Mouse (Mus musculus): ENCODE measurements around the gene C1qbp.

The C1qbp gene

GRCm38 (mm10) chr11:70982557-70983228 is at the start of gene C1qbp:
C1qbp (minus strand) TSS chr11:70983026.
- in situ Hi-C loops (cut with MboI; ENCODE audit: low sequenced_read_pairs), result no loop called here

DNA sequence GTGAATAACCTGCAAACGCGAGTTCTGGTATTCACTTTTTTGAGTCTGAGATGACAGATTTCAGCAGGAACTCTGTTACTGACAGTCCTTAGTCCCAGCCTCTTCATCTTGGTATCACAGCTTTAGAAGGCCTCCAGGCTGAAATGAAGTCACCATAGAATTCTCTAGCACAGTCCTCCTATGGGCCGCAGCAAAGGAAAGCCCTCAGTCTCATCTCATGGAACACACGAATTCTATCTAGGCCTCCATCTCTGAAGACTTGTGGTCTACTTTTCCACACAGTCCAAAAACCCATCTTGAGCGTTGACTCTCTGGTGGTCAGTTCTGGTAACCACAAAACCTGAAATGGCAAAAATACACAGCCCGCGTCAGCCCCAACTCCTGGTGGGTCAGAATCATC is 49.2 kb upstream of the C1qbp start:
- in situ Hi-C loops (cut with MboI; ENCODE audit: low sequenced_read_pairs), result no loop called here

DNA sequence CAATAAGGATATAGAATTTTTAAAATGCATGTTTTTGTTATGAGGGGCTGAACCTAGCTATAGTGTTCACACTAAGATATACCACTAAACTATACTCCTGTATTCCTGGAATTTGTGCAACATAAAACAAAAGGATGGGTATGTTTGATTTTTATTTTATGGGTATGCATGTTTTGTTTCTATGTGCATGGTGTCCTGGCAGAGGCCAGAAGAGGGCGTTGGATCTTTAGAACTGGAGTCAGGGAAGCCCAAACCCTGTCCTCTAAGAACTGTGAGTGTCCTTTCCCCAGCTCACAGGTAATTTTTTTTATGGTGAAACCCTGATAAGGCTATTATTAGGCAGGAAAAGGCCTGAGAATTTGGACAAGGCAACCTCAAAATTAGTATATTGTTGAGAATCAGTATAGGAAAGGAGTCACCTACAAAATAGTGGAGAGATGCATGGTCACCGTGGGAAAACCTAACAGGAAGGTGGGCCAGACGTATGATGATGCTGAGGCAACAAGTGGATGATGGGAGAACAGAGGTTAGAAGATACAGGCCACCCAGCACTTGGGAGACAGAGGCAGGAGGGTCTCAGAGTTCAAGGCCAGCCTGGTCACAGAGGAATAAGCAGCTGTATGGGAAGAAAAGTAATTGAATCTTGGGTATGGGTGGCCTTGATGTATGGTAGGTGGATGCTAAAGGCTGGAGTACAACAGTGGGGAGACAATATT is 46.7 kb upstream of the C1qbp start:
- in situ Hi-C loops (cut with MboI; ENCODE audit: low sequenced_read_pairs), result no loop called here

GRCm38 (mm10) chr11:71028280-71028679 is 45.5 kb upstream of the C1qbp start:
- in situ Hi-C loops (cut with MboI; ENCODE audit: low sequenced_read_pairs), result no loop called here

DNA sequence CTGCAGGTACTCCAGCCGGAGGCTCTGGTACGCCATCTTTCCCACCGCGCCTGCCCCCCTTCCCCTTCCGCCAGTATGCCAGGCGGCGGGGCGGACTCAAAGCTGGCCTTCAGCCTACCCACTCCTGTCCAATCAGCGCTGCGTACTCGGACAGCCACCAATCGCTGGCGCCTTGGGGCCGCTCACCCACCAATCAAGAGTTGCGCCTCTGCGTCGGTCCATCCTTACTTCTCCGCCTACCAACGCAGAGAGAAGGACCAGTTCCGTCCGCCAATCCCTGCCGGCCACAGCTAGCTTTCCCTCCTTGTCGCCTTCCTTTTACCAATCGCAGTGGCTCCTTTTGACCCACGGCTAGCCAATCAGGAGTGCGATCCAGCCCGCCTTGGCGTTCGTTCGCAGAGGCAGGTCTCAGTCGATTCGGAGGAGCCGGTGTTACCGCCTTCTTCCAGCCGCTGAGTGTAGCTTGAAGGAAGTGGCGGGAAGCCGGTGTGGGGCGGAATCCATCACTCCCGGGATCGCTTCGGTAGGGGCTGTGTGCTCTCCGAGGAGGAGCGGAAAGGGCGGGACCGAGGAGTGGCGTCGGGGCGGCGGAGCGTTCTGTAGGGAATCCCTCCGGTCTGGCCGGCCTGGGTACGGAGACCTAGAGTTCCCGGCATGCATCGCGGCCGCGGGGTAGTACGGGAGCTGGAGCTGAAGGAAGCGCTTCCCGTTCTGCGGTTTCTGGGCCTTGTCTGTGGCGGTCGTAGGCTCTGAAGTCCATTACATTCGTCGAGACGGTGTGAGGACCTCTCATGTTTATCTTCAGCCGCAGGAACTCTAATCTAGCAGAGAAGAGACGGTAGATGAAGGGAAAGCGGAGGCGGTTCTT is 36.6 kb upstream of the C1qbp start, which contains the start of the genes Mis12 and Derl2:
Gene Mis12, plus strand, starts transcription at position 411 of the 868 bp plus-strand sequence.
Gene Derl2, minus strand, starts transcription at position 641 of the 868 bp plus-strand sequence.
- in situ Hi-C loops (cut with MboI; ENCODE audit: low sequenced_read_pairs), result no loop called here

DNA sequence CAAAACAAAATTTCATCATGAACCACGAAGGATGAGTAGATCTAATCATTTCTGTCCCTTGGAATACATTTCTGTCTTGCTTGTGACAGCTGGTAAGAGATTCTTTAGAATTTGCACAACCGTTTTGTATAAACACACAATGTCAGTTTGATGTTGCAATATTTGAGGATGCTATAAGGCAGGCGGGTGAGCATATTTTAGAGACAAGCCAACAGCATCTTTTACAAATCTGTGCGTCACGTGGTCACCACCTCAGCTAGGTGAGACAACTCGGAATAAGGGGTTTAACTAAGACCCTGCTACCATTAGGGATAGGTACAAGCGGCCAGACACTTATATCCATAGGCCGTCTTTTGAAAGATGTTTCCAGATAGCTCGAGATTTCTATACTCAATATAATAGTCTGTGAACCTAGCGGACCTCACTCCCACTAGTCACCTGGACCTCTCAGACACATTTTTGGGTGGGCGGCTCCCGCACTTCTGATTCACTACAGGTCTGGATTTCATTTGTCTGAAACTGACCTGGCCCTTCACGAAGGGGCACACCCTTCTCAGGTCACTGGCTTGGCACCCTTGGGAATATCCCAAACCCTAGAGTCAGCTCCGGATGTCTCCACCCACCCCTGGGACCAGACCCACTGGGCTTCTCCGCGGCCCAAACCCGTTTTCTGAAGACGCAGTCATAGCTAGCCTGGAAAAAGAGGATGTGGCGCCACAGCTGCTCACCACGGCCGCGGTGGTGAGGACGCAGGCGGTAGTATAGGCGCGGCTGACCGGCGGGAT is 35.8 kb upstream of the C1qbp start:
- in situ Hi-C loops (cut with MboI; ENCODE audit: low sequenced_read_pairs), result no loop called here

DNA sequence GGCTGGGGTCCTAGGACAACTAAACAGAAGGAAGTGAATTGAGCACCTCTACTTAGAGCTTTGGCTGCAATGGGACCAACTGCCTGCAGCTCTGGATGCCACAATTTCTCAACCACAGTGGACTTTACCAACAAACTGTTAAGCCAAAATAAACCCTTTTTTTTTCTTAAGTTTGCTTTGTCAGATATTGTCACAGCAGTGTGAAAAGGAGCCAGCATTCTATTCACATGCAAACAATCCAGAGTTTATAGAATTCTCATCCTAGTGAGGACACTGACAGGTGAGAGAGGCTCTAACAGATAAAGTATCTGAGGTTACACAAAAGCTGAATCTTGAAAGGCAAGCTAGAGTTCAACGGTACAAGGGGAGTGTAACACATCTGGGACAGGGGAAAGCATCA is 34.2 kb upstream of the C1qbp start:
- in situ Hi-C loops (cut with MboI; ENCODE audit: low sequenced_read_pairs), result no loop called here

- in situ Hi-C loops (cut with MboI; ENCODE audit: low sequenced_read_pairs), result no loop called here
These were observed 29.9 kb upstream of the C1qbp start for GRCm38 (mm10) chr11:71012743-71013142.

- in situ Hi-C loops (cut with MboI; ENCODE audit: low sequenced_read_pairs), result no loop called here
These were observed 25.5 kb upstream of the C1qbp start for GRCm38 (mm10) chr11:71008321-71008720.

- in situ Hi-C loops (cut with MboI; ENCODE audit: low sequenced_read_pairs), result no loop called here
These were observed 25.0 kb upstream of the C1qbp start for GRCm38 (mm10) chr11:71007831-71008230.

DNA sequence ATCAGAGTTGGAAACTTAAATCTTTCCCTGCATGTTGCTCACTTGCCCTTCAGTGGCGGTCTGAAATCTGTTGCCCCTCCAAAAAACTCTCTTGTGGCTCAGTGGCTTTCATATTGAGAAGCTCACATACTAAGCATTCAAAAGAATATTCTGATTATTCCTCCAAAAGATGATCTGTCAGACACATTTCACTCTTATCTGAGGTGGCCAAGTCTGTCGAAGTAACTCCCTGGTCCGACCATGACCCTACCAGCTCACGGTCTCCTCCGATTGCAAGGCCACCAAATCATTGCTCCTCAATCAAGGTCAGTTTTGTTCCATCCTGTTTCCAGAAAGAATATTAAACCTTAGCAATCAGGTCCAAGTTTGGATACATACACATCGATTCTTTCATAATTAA is 24.2 kb upstream of the C1qbp start:
- in situ Hi-C loops (cut with MboI; ENCODE audit: low sequenced_read_pairs), result no loop called here

DNA sequence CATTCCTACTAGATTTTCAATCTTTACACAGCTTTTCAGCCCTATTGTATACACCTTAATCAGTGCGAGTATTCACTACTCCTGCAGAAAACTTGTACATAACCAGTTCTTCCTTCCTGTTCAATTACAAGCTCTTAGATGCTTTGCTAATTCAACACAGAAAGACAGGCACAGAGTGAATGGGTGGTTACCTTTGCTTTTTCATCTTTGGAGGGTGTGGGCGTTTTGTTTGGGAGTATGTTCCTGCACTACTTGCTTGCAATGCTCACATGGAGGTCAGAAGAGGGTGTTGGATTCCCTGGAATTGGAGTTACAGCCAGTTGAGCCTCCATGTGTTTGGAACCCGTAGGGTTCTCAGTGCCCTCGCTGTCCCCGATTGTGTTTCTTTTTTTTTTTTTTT is 22.2 kb upstream of the C1qbp start:
- in situ Hi-C loops (cut with MboI; ENCODE audit: low sequenced_read_pairs), result no loop called here

DNA sequence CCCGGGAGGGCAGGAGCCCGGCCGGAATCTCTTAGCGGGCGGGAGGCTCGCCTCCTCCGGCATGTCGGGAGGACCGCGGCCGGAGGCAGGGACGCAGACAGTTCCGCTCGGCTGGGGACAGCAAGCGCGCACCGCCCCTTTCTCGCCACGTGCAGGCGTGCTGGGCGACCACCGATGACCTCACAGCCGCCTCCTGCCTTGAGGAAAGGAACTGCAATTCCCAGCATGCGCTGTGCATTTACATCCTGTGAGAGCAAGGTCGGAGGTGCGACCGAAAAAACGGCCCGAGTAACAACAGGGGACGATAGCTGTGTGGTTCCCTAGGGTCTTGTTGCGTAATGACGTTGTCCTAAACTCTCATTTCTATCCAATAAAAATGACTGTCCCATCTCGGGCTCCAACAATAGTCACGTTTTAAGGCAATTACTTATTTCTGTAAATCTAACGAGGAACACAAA is 21.5 kb upstream of the C1qbp start, which contains the start of gene Dhx33:
Gene Dhx33, minus strand, starts transcription at position 122 of the 458 bp plus-strand sequence.
- in situ Hi-C loops (cut with MboI; ENCODE audit: low sequenced_read_pairs), result no loop called here

DNA sequence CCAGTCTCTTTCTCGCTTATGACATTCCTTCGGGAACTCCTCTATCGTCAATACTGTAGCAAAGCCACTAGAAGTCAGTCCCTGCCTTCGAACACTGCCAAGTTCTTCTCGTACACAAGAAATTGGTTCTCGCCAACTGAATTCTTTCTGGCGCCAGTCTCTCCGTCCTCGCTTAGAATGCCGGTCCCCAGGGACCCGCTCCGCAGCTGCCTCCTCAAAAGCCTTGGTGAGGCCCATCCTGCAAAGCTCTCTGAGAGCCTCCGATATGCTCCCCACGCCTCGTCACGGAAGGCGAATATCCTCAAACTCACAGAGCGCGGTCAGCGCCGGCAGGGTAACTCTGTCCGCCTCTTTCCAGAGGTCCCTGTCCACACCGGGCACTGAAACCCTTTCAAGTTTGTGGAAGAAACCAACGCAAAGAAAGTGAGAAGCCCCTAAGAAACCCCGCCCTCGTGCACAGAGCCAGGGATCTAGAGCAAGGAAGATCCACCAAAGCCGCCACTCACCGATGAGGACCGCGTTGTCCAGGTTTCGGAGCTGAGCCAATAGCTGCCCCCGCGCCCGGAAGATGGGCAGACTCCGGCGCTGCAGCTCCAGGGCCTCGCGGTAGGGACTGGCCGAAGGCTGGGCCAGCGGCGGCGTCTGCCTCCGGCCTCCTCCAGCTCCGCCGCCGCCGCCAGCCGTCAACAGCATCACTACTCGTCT is 20.9 kb upstream of the C1qbp start:
- in situ Hi-C loops (cut with MboI; ENCODE audit: low sequenced_read_pairs), result no loop called here

GRCm38 (mm10) chr11:71001167-71001566 is 18.3 kb upstream of the C1qbp start:
- in situ Hi-C loops (cut with MboI; ENCODE audit: low sequenced_read_pairs), result no loop called here

- in situ Hi-C loops (cut with MboI; ENCODE audit: low sequenced_read_pairs), result no loop called here
These were observed 796 bp downstream of the C1qbp start for GRCm38 (mm10) chr11:70982030-70982429.

GRCm38 (mm10) chr11:70980751-70981510 is 1.9 kb downstream of the C1qbp start:
- in situ Hi-C loops (cut with MboI; ENCODE audit: low sequenced_read_pairs), result no loop called here

- in situ Hi-C loops (cut with MboI; ENCODE audit: low sequenced_read_pairs), result no loop called here
These were observed 2.6 kb downstream of the C1qbp start for GRCm38 (mm10) chr11:70980232-70980631.

DNA sequence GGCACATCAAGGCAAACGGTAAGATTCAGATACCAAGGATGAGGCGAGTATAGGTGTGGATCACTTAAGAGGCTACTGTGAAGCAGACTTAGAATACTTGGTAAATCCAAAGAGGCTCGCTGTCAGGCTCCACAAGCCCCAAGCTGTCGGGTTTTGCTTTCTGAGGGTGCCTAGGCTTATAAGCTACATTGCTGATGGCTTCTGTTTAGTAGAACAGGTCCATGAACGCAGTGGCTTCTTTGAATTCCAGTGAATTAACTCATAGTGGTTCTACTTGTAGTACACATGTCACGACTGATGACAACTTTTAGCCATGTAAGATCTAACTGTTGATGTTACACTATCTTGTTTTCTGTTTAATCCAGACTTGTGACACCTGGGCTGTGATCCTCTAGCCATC is 5.5 kb downstream of the C1qbp start:
- in situ Hi-C loops (cut with MboI; ENCODE audit: low sequenced_read_pairs), result no loop called here

Measured in CH12F3 (cell line).